Mouse (Mus musculus): Measurements from ENCODE around the gene Pard3.

GRCm38 (mm10) chr8:127440834-127441485 lies 377.3 kb downstream of the Pard3 start:
- no peak for TF ChIP-seq CTCF (IDR thresholded peaks at IDR 0.05; ENCODE audit: insufficient read depth, low read depth, low read length)
- no peak for TF ChIP-seq POLR2A (IDR thresholded peaks at IDR 0.05; ENCODE audit: insufficient read depth, low read depth, low read length)
